Mouse (Mus musculus) stomach, postnatal 0 days (tissue): ENCODE measurements at regions not wholly inside any gene's neighbourhood (a gene's known extent, or its start where the extent isn't known, plus 50 kb on each side); places are given as distances from the start of the nearest gene placed in this dataset.

ENCODE experiments used
- CTCF ChIP-seq: IDR thresholded peaks from 2 replicates; pipeline ENCODE4 v1.5.1; 2016; ENCODE audit warnings: antibody characterized with exemption, low read depth, mild to moderate bottlenecking, moderate library complexity
- EP300 ChIP-seq: optimal IDR thresholded peaks from 2 replicates; pipeline ENCODE3; 2016; ENCODE audit warnings: antibody characterized with exemption

- TF ChIP-seq EP300, result no peak
- no peak for TF ChIP-seq CTCF
Observed at GRCm38 (mm10) chr11:28660377-28660776, 76.3 kb upstream of the Ccdc85a start.
